Mouse (Mus musculus) cerebellum, adult 9-10 months (tissue): ENCODE results near the gene Hypk.

Experiments
- DNase-seq: peaks from one replicate; pipeline ENCODE4 v3.0.0; 2022

Gene Hypk

GRCm38 (mm10) chr2:121507173-121507950 is 54.3 kb downstream of the Hypk start:
- no peak for DNase-seq

DNA sequence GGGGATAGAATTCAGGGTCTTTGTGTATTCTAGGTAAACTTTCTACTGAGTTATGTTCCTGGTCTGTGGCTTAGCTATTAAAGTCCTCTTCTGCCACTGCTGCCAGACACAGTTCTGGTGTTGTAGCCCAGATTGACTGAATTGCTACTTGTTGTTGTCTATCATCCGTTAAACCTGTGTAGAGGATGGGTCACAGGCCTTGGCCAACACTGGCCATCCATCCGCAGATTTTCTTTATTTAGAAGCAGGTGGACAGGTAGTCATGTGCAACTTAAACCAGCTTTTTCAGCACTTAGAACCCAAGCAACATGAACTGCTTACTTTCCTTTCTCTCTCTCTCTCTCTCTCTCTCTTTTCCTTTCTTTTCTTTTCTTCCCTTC is 54.9 kb downstream of the Hypk start:
- DNase-seq: no peak
